Mouse (Mus musculus) small intestine, adult 2 months (tissue): ENCODE data around the gene Alyref2.

ENCODE experiments used
- CTCF ChIP-seq: fragments of 200-500 bp; IDR thresholded peaks from 2 replicates; pipeline ENCODE4 v1.5.1; 2012; ENCODE audit warnings: low read depth, mild to moderate bottlenecking, control low read depth, inconsistent platforms, low read length, moderate library complexity, mixed read lengths; ENCODE audit not compliant: insufficient replicate concordance, insufficient read length; ENCODE audit errors: extremely low read depth
- POLR2A ChIP-seq: fragments of 200-500 bp; IDR thresholded peaks from 2 replicates; pipeline ENCODE4 v1.6.1; 2012; ENCODE audit warnings: low read depth, mild to moderate bottlenecking, control low read depth, inconsistent platforms, low read length, moderate library complexity

DNA sequence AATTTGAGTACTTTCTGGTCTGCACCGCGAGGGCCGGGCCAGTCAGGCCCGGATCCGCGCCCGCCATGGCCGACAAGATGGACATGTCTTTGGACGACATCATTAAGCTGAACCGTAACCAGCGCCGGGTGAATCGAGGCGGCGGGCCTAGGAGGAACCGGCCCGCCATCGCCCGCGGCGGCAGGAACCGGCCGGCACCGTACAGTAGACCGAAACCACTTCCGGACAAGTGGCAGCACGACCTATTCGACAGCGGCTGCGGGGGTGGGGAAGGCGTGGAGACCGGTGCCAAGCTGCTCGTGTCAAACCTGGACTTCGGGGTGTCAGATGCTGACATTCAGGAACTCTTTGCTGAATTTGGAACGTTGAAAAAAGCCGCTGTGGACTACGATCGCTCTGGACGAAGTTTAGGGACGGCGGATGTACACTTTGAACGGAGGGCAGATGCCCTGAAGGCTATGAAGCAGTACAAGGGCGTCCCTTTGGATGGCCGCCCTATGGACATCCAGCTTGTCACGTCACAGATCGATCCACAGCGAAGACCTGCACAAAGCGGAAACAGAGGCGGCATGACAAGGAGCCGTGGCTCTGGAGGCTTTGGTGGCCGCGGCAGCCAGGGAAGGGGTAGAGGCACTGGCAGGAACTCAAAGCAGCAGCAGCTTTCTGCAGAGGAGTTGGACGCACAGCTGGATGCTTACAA, 464 bp downstream of the Alyref2 start:
- TF ChIP-seq CTCF = no peak
- TF ChIP-seq POLR2A = 0 out of 2 replicates have a peak, but pooled peaks have one; percentile 14
